Mouse (Mus musculus): ENCODE measurements at regions not wholly inside any gene's neighbourhood (a gene's known extent, or its start where the extent isn't known, plus 50 kb on each side); places are given as distances from the start of the nearest gene placed in this dataset.
A peak's percentile ranks its signal among the peaks of the same experiment; 100 is the strongest.

DNA sequence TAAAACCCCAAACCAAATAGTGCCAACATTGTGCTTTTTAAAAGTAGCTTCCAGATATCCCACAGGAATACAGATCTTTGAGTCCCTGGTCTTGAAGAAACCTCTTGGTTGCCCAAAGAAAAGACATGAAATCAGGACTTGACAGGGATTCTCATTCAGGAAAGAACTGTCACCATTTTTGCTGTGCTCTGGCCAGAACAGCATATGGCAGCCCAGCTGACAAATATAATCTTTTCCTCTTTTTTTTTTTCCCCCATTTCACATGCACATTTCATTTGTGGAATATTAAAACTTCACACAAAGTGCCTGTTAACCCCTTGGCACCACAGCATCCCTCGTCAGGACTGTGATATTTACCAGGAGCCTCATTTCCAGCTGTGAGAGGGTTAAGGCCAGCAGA, 783.0 kb downstream of the Cypt12 start:
- Histone ChIP-seq H3K36me3 (replicated peaks) (no peaks in the 10 kb centered on the region), H3K27ac (no peak overlapping the region), H3K4me2 (no peak overlapping the region), H3K9ac (no peak overlapping the region), H3K4me3 (replicated peaks) (no peak overlapping the region), H3K4me1 (no peaks in the 10 kb centered on the region), H3K27me3 (no peaks in the 10 kb centered on the region), H3K9me3 (no peaks in the 10 kb centered on the region)
- ATAC-seq (ENCODE audit: low FRiP score): no peak
- 48% methylated on average over 1 of the region's 1 CpGs for whole genome bisulfite sequencing

DNA sequence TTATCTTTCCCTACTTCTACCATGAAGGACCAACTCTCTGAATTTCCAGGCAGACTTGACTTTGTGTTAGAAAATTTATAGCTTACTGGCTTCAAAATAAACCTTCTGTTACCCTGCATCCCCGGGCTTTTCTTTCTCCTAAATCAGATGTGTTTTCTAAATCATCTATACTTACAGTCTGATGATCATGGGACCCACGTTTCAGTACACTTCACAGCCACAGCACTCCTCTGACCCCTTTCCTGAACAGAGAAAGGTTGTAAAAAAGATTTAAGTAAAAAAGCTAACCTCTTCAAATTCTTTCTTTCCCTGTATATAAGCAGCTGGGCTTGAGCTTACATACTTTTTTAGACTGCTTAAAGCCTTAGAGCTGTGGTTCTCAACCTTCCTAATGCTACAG, 783.5 kb downstream of the Cypt12 start:
- Histone ChIP-seq H3K9me3 (no peaks in the 10 kb centered on the region), H3K4me3 (replicated peaks) (no peak overlapping the region), H3K27me3 (no peaks in the 10 kb centered on the region), H3K9ac (no peak overlapping the region), H3K4me1 (no peaks in the 10 kb centered on the region), H3K36me3 (replicated peaks) (no peaks in the 10 kb centered on the region), H3K4me2 (no peak overlapping the region), H3K27ac (no peak overlapping the region)
- WGBS: 70% methylated on average over 2 of the region's 2 CpGs
- ATAC-seq (ENCODE audit: low FRiP score): no peak

GRCm38 (mm10) chr3:18733540-18733939, 785.3 kb downstream of the Cypt12 start:
- Histone ChIP-seq H3K4me1 (no peaks in the 10 kb centered on the region), H3K27ac (no peak overlapping the region), H3K9ac (no peak overlapping the region), H3K27me3 (no peaks in the 10 kb centered on the region), H3K4me3 (replicated peaks) (no peak overlapping the region), H3K36me3 (replicated peaks) (no peaks in the 10 kb centered on the region), H3K9me3 (no peaks in the 10 kb centered on the region), H3K4me2 (no peak overlapping the region)
- WGBS: 83% methylated on average over 1 of the region's 1 CpGs
- ATAC-seq (ENCODE audit: low FRiP score): no peak

GRCm38 (mm10) chr3:18738946-18739345, 790.7 kb downstream of the Cypt12 start:
- H3K9ac ChIP-seq: no peak overlapping the region
- no peak overlapping the region for H3K27ac ChIP-seq
- no peaks in the 10 kb centered on the region for H3K4me1 ChIP-seq
- H3K27me3 ChIP-seq: no peaks in the 10 kb centered on the region
- H3K9me3 ChIP-seq: no peaks in the 10 kb centered on the region
- H3K4me2 ChIP-seq: no peak overlapping the region
- no peaks in the 10 kb centered on the region for H3K36me3 ChIP-seq (replicated peaks)
- ATAC-seq (ENCODE audit: low FRiP score): no peak
- H3K4me3 ChIP-seq (replicated peaks): no peak overlapping the region

DNA sequence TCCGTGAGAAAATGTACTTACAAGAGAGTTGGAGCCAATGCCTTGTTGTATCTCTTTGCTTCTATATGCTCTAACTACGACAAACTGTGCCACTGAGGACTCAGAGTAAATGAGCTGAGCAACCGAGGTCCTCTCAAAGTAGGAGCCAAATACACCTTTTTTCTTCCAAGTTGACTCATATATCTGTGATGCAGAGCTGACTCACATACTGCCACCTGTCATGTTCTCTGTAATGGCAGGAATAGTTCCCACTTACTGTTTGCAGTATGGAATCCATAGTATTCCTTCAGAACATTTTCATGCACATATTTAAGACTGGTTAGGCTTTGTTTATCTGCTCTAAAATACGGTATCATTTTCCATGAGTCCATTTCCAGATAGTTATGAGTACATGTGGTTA, 792.1 kb downstream of the Cypt12 start:
- H3K4me2 ChIP-seq: no peak overlapping the region
- H3K36me3 ChIP-seq (replicated peaks): no peaks in the 10 kb centered on the region
- no peaks in the 10 kb centered on the region for H3K27me3 ChIP-seq
- no peak overlapping the region for H3K4me3 ChIP-seq (replicated peaks)
- H3K27ac ChIP-seq: no peak overlapping the region
- H3K9me3 ChIP-seq: no peaks in the 10 kb centered on the region
- no peaks in the 10 kb centered on the region for H3K4me1 ChIP-seq
- WGBS: 87% methylated on average over 4 of the region's 4 CpGs
- ATAC-seq (ENCODE audit: low FRiP score): no peak
- no peak overlapping the region for H3K9ac ChIP-seq

DNA sequence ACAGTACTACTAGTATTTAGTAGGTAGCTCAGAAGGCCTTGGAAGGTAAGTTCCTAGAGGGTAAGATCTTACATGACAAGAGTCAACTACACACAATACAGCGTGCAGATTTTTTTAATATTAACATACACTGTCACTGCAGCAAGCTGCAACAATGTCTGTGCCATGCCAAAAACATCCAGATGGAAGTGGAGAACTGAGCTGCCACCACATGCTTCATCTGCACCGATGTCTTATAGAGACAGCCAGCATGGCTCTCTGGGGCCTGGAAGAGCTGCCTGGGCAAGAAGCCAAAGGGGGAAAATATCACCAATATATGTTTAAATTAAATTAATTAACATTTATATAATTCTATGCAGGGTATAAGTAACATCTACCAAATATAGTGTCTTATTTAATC, 795.3 kb downstream of the Cypt12 start:
- ATAC-seq (ENCODE audit: low FRiP score): no peak
- Histone ChIP-seq H3K9ac (no peak overlapping the region), H3K27ac (no peak overlapping the region), H3K36me3 (replicated peaks) (no peaks in the 10 kb centered on the region), H3K4me3 (replicated peaks) (no peak overlapping the region), H3K4me1 (no peaks in the 10 kb centered on the region), H3K27me3 (no peaks in the 10 kb centered on the region), H3K4me2 (no peak overlapping the region), H3K9me3 (no peaks in the 10 kb centered on the region)
- 91% methylated on average over 2 of the region's 2 CpGs for WGBS

- 89% methylated on average over 3 of the region's 3 CpGs for WGBS
- Histone ChIP-seq H3K4me3 (replicated peaks) (no peak overlapping the region), H3K27ac (no peak overlapping the region), H3K9ac (no peak overlapping the region), H3K27me3 (no peaks in the 10 kb centered on the region), H3K9me3 (no peaks in the 10 kb centered on the region), H3K4me1 (no peaks in the 10 kb centered on the region), H3K36me3 (replicated peaks) (no peaks in the 10 kb centered on the region), H3K4me2 (no peak overlapping the region)
- ATAC-seq (ENCODE audit: low FRiP score): no peak
Observed at GRCm38 (mm10) chr3:18744216-18744615, 796.0 kb downstream of the Cypt12 start.

- ATAC-seq (ENCODE audit: low FRiP score): no peak
- H3K4me1 ChIP-seq: no peaks in the 10 kb centered on the region
- H3K9ac ChIP-seq: no peak overlapping the region
- no peaks in the 10 kb centered on the region for H3K27me3 ChIP-seq
- no peak overlapping the region for H3K4me2 ChIP-seq
- H3K36me3 ChIP-seq (replicated peaks): no peaks in the 10 kb centered on the region
- H3K9me3 ChIP-seq: no peaks in the 10 kb centered on the region
- H3K4me3 ChIP-seq (replicated peaks): no peak overlapping the region
- no peak overlapping the region for H3K27ac ChIP-seq
Observed at GRCm38 (mm10) chr3:18746206-18746605, 798.0 kb downstream of the Cypt12 start.

- H3K4me1 ChIP-seq: 0 out of 2 replicates have a peak, but pooled peaks cover 3% of the 10 kb centered on the region
- no peak overlapping the region for H3K4me2 ChIP-seq
- ATAC-seq (ENCODE audit: low FRiP score): no peak
- no peaks in the 10 kb centered on the region for H3K36me3 ChIP-seq (replicated peaks)
- H3K9ac ChIP-seq: no peak overlapping the region
- WGBS: 64% methylated on average over 2 of the region's 2 CpGs
- H3K27ac ChIP-seq: no peak overlapping the region
- H3K9me3 ChIP-seq: no peaks in the 10 kb centered on the region
- no peak overlapping the region for H3K4me3 ChIP-seq (replicated peaks)
- H3K27me3 ChIP-seq: no peaks in the 10 kb centered on the region
Observed at GRCm38 (mm10) chr3:18746898-18747297, 798.7 kb downstream of the Cypt12 start.

GRCm38 (mm10) chr3:18751660-18752259, 803.5 kb downstream of the Cypt12 start:
- Histone ChIP-seq H3K4me2 (no peak overlapping the region), H3K9ac (no peak overlapping the region), H3K27ac (no peak overlapping the region), H3K36me3 (replicated peaks) (no peaks in the 10 kb centered on the region), H3K27me3 (no peaks in the 10 kb centered on the region), H3K9me3 (no peaks in the 10 kb centered on the region), H3K4me1 (0 out of 2 replicates have a peak, but pooled peaks cover 3% of the 10 kb centered on the region), H3K4me3 (replicated peaks) (no peak overlapping the region)
- 63% methylated on average over 6 of the region's 6 CpGs for WGBS
- ATAC-seq (ENCODE audit: low FRiP score): no peak

GRCm38 (mm10) chr3:18764301-18765078, 816.3 kb downstream of the Cypt12 start:
- Histone ChIP-seq H3K9ac (no peak overlapping the region), H3K4me3 (replicated peaks) (no peak overlapping the region), H3K9me3 (no peaks in the 10 kb centered on the region), H3K4me1 (no peaks in the 10 kb centered on the region), H3K27me3 (no peaks in the 10 kb centered on the region), H3K36me3 (replicated peaks) (no peaks in the 10 kb centered on the region), H3K27ac (no peak overlapping the region), H3K4me2 (no peak overlapping the region)
- 83% methylated on average over 3 of the region's 3 CpGs for WGBS
- peak; percentile 64; the same call in 1 of the 2 replicates for ATAC-seq (ENCODE audit: low FRiP score)

GRCm38 (mm10) chr3:18778481-18778880, 830.3 kb downstream of the Cypt12 start:
- no peak overlapping the region for H3K4me3 ChIP-seq (replicated peaks)
- ATAC-seq (ENCODE audit: low FRiP score): no peak
- H3K27ac ChIP-seq: no peak overlapping the region
- no peaks in the 10 kb centered on the region for H3K36me3 ChIP-seq (replicated peaks)
- 62% methylated on average over 1 of the region's 1 CpGs for WGBS
- H3K27me3 ChIP-seq: no peaks in the 10 kb centered on the region
- no peak overlapping the region for H3K9ac ChIP-seq
- no peaks in the 10 kb centered on the region for H3K9me3 ChIP-seq
- H3K4me1 ChIP-seq: no peaks in the 10 kb centered on the region
- H3K4me2 ChIP-seq: no peak overlapping the region

- no peak overlapping the region for H3K9ac ChIP-seq
- no peak overlapping the region for H3K27ac ChIP-seq
- no peaks in the 10 kb centered on the region for H3K36me3 ChIP-seq (replicated peaks)
- no peak overlapping the region for H3K4me2 ChIP-seq
- no peaks in the 10 kb centered on the region for H3K9me3 ChIP-seq
- WGBS: 87% methylated on average over 8 of the region's 8 CpGs
- no peaks in the 10 kb centered on the region for H3K27me3 ChIP-seq
- no peak for ATAC-seq (ENCODE audit: low FRiP score)
- no peaks in the 10 kb centered on the region for H3K4me1 ChIP-seq
- H3K4me3 ChIP-seq (replicated peaks): no peak overlapping the region
Observed at GRCm38 (mm10) chr3:18787531-18788176, 839.4 kb downstream of the Cypt12 start.
